Mouse (Mus musculus): ENCODE measurements around the gene Gphn.

- TF ChIP-seq CTCF (IDR thresholded peaks at IDR 0.05) (no peak), EP300 (IDR thresholded peaks at IDR 0.05) (no peak)
Observed at GRCm38 (mm10) chr12:78682279-78682678, 456.1 kb downstream of the Gphn start.

All from lung, postnatal 0 days (tissue).